Comparison of ENCODE assay signal across 8 mouse cellular contexts in genomic region chr14:74922039-74922736, GRCm38 (mm10). TPM values are rescaled to one million over a fixed set of nuclear protein-coding genes. Genes with fewer than 3 reads are reported as not detected.
DNase-seq lines count a peak whose midpoint lies in the region; ATAC-seq and TF ChIP-seq lines count a peak whose summit lies in the region.

No protein-coding gene starts in this region.

- no peak overlapping the region for H3K4me2 ChIP-seq in kidney, embryonic 14.5 days (replicated peaks; ENCODE audit: low read depth, low read length)

- TF ChIP-seq CTCF in spleen, adult 2 months (IDR thresholded peaks at IDR 0.05; ENCODE audit: extremely low read depth, insufficient read depth, insufficient read length, insufficient replicate concordance) = peak; percentile 17; the same call in 1 of the 2 replicates

- TF ChIP-seq POLR2A in spleen, adult 2 months (IDR thresholded peaks at IDR 0.05; ENCODE audit: low read depth, low read length) = no peak

- peaks cover 51% of the 10 kb centered on the region for H3K4me1 ChIP-seq in kidney, embryonic 14.5 days (ENCODE audit: control insufficient read depth, insufficient read depth, low read length)
- H3K4me1 ChIP-seq in ES-E14 (ENCODE audit: control insufficient read depth in 2 of 2, insufficient read depth in 2 of 2, low read length in 2 of 2, poor library complexity in 1 of 2) = peaks cover 3 to 31% of the 10 kb centered on the region in 2 experiments; a peak in 2 of 4 replicates
- H3K4me1 ChIP-seq in spleen, adult 2 months (ENCODE audit: control insufficient read depth, insufficient read depth, insufficient read length) = peaks cover 31% of the 10 kb centered on the region

- peak; percentile 57 for ATAC-seq in kidney, embryonic 14.5 days (ENCODE audit: low FRiP score, low TSS enrichment)

- H3K27me3 ChIP-seq in kidney, embryonic 14.5 days (ENCODE audit: control insufficient read depth, insufficient read depth, low read length) = no peaks in the 10 kb centered on the region
- no peaks in the 10 kb centered on the region for H3K27me3 ChIP-seq in spleen, adult 2 months (ENCODE audit: control insufficient read depth, insufficient read depth, low read length)

- no peak for DNase-seq in kidney, adult 8-10 months
- DNase-seq in ES-E14 (ENCODE audit: low read depth, low spot score) (no peak), liver (peak; percentile 23)
- DNase-seq in spleen, adult 2 months (ENCODE audit: low read depth in 1 of 2, low spot score in 2 of 2) = peak in 1 of 2 experiments; percentile 84
- DNase-seq in adrenal gland, adult 18-20 months (ENCODE audit: low spot score in 2 of 2) = no peak
- DNase-seq in heart, adult 9 months (ENCODE audit: low spot score in 2 of 2) = no peak
- DNase-seq in right cerebral cortex, postnatal 10 days (ENCODE audit: low spot score in 2 of 2) = no peak

- no peaks in the 10 kb centered on the region for H3K9me3 ChIP-seq in kidney, embryonic 14.5 days (ENCODE audit: control insufficient read depth, low read length)
- H3K9me3 ChIP-seq in ES-E14 (ENCODE audit: control insufficient read depth, insufficient read depth, low read depth, low read length) = no peaks in the 10 kb centered on the region

- no peak overlapping the region for H3K4me3 ChIP-seq in kidney, embryonic 14.5 days (ENCODE audit: low read length)
- H3K4me3 ChIP-seq in ES-E14 (ENCODE audit: insufficient read depth in 1 of 2, low read depth in 1 of 2, low read length in 2 of 2, poor library complexity in 1 of 2, severe bottlenecking in 1 of 2) = peak overlapping the region; percentile 47 to 61
- H3K4me3 ChIP-seq in spleen, adult 2 months (ENCODE audit: extremely low read depth, insufficient read depth, insufficient read length) = no peak overlapping the region

- no peak overlapping the region for H3K9ac ChIP-seq in kidney, embryonic 14.5 days (ENCODE audit: low read depth, low read length)
- H3K9ac ChIP-seq in ES-E14 (ENCODE audit: insufficient read depth, low read depth, low read length, poor library complexity, severe bottlenecking) = peak overlapping the region; percentile 67

- 51% methylated on average over 12 of the region's 12 CpGs for WGBS in kidney, embryonic 14.5 days
- WGBS in spleen, adult 2 months = 15% methylated on average over 12 of the region's 12 CpGs

- H3K27ac ChIP-seq in kidney, embryonic 14.5 days (ENCODE audit: low read depth, low read length) = peak overlapping the region; percentile 17; the same call in 1 of the 2 replicates
- H3K27ac ChIP-seq in ES-E14 (ENCODE audit: insufficient read depth, low read depth, low read length, poor library complexity, severe bottlenecking) = peak overlapping the region; percentile 72
- H3K27ac ChIP-seq in spleen, adult 2 months (ENCODE audit: insufficient read depth, low read length) = no peak overlapping the region

- H3K36me3 ChIP-seq in kidney, embryonic 14.5 days (ENCODE audit: control insufficient read depth, insufficient read depth, low read length) = no peaks in the 10 kb centered on the region
- no peaks in the 10 kb centered on the region for H3K36me3 ChIP-seq in ES-E14 (ENCODE audit: control insufficient read depth, insufficient read depth, low read length, poor library complexity, severe bottlenecking)
- peaks cover 2% of the 10 kb centered on the region; the same call in 1 of the 2 replicates for H3K36me3 ChIP-seq in spleen, adult 2 months (ENCODE audit: control insufficient read depth, insufficient read depth, low read length)

- in situ Hi-C loops in ES-E14 (cut with MboI; ENCODE audit: low sequenced_read_pairs in 2 of 2, unreplicated experiment in 2 of 2) = no loop called here

TF ChIP-seq in ES-E14, 5 proteins besides CTCF, POLR2A, EP300 and RAD21:
- TF ChIP-seq MAFK (IDR thresholded peaks at IDR 0.05; ENCODE audit: insufficient read depth, low read depth, low read length) = peak; percentile 76
- no peak for TF ChIP-seq ZC3H11A (IDR thresholded peaks at IDR 0.05; ENCODE audit: borderline replicate concordance, low read depth, low read length)

RNA-seq across cellular contexts. Expression of gene Lrch1, which starts 25.5 kb away (rescaled TPM):
- 11.1 and 18.6 TPM in 2 replicates for polyA plus RNA-seq in kidney, embryonic 14.5 days (2014; fragmentation: Nextera tagmentation; extraction: Ambion mirVana)
- 3.3 and 7.9 TPM in 2 replicates for total RNA-seq in ES-E14 (2012; rRNA removed)
- polyA plus RNA-seq in spleen, adult 2 months (2012; rRNA removed) = 11.5 and 15.7 TPM in 2 replicates
- 10 to 100 TPM; 14.0 to 14.2 TPM for total RNA-seq in adrenal gland, adult 18-20 months (2021)

Comparison
In these comparisons a context has a peak if more than half of its experiments do, and no peak if none do; other contexts are left out.
1. H3K4me3 ChIP-seq: peak in ES-E14 (2 of 2); none in kidney, embryonic 14.5 days (single experiment) and spleen, adult 2 months (single experiment).